Mouse (Mus musculus) testis, postnatal 14 days (tissue): ENCODE data around the gene Ntm.

Source experiments
- DNase-seq: peaks from one replicate; pipeline ENCODE4 v3.0.0; 2021; ENCODE audit warnings: low spot score

Gene Ntm

DNA sequence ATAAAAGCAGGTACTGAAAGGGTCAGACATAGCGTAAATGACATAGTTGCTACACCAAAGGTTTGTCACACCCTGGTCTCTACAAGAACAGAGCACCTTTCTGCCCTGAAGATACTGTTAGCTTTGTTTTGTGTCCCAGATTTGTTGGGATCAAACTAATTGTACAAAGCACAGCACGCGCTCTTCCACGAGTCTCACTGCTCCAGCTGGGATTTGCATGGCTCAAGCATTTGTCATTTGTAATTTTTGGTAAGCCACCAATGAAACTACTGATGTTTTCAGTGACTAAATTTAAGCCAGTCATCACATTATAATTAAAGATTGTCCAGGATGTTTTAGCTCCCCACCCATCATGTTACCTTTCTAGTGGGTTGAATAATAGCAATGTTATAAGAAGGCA, 735.2 kb downstream of the Ntm start:
- DNase-seq: no peak

DNA sequence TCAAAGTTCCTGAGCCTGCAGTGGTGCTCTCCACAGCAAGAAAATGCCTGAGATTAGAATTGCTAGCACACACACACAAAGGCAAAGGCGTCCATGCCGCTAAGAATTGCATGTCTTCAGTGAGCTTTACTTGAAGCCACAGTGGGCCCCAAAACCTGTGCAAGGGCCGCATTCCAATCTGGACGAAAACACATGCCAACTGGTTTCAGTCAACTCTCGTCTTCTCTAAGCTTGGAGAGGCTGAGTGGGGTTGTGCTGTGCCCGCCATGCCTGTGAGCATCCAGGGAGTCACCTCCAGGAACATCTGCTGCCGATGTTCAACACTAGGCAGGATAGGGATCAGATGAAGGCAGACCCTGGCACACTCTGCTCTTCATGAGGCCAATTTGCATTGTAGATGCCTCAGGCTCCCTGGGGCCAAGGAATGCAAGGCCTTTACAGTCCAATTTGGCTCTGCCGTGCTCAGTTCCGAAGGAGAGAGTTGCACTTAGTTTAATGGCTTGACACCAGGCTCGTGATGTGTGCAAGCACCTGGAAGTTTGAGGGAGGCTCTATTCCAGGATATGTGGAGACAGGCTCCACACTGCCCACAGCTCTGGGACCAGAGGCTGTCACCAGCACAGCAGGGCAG, 739.9 kb downstream of the Ntm start:
- no peak for DNase-seq

DNA sequence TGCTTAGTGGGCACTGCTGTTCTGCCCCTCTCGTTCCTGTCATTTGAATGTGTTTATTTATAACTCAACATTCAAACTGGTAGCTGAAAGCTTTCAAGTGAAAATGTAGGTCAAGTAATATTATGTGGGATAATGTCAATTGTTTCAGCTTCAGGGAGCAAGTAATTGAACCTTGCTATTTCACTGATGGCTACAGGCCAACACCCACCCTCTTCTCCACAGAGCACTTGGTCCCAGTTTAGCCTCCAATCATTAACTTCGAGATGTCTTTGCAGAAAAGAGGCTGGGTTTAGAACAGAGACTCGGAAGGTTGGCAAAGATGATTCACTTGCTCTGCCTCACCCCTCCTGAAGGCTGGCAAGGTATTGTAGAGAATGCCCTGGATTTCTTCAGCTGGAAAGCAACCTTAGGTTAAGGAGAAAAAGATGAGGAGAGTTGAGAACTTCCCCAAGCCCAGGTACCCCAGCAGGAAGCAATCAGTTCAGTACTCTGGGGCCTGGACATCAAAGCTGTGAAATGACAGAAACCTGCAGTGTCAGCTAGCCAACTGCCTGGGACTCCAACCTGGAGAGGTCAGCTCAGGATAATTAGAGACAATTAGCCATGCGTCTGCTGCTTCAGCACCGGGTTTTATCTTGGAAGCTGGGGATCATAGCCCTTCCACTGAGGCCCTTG, 741.9 kb downstream of the Ntm start:
- no peak for DNase-seq

DNA sequence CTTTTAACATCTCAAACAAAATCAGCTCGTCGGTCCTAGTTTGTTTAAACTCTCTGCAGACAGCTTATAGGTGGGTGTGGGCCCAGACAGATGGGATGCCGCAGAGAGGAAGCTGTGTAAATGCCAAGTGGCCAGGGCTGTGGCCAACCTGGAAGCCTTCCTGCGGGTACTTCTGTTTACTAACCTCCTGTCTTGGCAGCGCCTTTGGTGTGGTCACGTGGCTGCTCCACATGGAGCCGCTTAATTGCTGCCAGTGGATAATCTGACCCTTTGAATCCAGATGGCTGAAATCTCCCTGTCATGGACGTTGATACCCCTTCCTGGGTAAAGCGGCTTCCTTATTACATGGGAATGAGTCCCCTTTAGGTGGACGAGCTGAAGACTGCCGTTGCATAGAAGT, 742.4 kb downstream of the Ntm start:
- DNase-seq: no peak

DNA sequence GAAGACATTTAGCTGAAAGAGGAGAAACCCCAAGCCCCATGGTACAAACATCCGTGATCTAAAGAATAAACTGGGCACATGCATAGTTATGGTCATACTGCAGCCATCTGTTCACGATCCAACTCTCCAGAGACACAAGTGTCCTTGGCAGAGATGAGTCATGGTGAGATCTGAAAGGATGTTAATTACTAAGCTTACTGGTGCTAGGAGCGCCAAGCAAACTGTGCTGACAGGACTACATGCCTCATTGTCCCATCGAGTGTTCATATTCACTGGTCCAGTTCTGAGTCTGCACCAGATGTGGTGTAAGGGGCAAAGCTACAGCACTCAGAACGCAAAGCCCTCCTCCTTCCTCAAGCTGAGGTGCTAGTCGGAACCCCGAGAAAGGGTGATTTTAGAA, 745.0 kb downstream of the Ntm start:
- DNase-seq: no peak

DNA sequence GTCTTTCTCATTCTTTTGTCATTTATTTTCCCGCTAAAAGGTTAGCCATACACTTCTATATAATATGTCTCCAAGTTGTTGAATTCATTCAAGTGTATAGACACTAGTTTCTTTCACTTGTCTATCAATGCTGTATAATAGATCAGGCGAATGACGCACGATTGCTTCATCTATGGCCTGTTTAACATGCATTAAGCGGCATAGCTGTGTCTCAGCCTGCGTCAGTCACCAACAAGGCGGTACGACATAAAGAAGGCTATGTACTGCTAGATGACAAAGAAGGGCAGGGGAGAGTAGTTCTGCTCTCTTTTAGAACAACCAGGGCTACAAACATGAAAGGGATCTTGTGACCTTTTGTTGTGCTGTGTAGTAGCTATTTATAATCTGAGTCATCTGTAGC, 746.4 kb downstream of the Ntm start:
- no peak for DNase-seq

DNA sequence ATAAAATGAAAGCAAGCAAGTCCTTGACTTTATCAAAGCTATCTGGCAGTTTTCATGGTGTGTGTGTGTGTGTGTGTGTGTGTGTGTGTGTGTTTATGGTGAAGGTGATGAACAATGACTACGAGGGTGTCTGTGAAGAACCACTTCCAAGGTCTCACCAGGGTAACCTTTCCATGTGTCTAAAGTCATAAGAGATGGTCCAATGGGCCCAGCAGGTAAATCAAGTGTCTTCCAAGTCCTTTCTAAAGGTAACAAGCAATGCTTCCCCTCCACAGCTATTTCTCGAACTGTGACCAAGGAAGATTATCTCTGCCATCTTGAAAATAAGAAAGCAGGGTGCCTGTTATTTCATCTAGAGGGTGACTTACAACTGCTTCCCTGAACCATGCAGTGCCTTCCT, 747.1 kb downstream of the Ntm start:
- DNase-seq: no peak

DNA sequence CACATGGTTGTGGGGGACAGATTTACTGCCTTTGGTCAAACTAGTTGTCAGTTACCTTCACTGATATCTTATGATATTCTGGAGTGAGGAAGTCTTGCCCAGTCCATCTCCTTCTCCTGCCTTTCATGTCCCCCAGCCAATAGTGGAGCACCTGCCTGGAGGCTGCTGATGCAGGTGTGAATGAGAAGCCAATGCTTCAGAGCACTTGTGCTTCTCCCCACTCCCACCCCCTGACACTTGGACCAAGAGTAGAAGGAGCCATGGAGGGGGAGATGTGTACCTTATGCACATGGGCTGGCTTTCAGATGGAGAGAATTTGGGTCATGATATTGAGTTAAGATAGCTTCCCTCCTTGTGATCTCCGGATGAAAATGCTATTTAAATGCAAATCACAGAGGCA, 747.7 kb downstream of the Ntm start:
- no peak for DNase-seq

DNA sequence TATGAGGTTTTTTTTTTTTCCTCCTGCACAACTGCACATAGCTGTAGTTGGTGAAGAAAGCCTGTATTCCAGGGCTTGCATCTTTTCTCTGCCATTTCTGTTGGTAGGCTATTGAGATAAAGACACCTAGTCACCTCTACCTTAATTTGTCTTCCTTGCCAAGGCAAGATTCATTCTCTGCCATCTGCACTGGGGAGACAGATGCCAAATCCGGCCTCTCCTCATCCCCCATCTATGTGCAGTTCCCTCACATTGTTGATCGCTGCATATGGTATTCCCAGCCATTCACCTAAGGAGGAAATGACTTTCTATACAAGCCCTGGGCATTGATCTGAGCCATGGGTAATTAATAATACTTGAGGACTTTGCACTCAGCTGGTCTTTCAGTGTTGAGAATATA, 753.7 kb downstream of the Ntm start:
- no peak for DNase-seq

DNA sequence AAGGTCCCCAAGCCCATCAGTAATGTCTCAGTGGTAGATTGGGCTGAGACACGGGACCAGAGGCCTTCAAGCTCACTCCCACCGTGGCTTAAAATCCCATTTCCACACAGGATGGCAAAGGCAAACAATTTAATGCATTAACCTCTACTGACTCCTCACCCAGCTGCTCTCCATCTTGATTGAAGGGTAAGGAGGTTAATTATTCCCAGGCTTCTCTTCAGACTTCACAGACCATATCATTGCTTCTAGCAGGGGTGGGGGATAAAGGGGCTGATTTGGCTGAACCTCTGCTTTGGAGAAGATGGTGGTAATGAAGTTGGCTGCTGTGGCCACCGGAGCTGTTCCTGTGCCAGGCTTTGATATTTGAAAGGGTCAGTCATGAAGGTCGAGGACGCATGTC, 754.8 kb downstream of the Ntm start:
- DNase-seq: no peak

DNA sequence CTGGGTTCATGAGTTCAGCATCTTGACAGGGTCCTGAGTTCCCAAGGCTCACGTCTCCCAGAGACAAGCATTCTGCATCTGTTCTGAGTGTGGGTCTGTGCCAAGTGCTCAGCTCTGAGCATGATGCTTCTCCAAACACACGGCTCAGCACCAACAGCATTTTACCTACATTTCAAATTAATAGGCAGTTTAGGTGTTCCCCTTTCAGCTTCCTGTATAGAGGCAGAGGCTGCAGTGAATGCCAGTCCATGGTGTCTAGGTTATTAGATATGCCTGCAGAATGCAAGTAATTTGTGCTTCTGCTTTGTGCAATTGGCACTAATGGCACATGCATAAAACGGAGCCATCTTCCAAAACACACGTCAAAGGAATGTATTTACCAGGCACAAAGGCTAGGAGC, 757.3 kb downstream of the Ntm start:
- DNase-seq: no peak

DNA sequence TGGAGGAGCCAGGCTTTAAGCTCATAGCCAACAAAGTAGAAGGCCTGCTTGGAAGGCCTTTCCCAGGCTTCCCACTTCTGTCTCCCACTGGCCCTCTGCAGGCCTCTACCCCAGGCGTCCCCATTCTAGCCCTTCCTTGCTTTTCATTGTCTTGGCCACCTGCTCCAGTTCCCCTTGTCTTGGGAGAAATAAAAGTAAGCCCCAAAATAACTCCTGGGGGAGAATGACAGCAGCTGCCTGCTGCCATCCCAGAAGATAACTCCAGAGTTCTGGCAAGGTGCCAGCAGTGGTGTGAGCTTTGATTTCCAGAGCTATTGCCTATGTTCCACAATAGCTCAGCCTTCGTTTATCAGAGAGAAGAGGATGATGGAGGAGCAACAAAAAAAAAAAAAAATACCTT, 760.7 kb downstream of the Ntm start:
- no peak for DNase-seq

DNA sequence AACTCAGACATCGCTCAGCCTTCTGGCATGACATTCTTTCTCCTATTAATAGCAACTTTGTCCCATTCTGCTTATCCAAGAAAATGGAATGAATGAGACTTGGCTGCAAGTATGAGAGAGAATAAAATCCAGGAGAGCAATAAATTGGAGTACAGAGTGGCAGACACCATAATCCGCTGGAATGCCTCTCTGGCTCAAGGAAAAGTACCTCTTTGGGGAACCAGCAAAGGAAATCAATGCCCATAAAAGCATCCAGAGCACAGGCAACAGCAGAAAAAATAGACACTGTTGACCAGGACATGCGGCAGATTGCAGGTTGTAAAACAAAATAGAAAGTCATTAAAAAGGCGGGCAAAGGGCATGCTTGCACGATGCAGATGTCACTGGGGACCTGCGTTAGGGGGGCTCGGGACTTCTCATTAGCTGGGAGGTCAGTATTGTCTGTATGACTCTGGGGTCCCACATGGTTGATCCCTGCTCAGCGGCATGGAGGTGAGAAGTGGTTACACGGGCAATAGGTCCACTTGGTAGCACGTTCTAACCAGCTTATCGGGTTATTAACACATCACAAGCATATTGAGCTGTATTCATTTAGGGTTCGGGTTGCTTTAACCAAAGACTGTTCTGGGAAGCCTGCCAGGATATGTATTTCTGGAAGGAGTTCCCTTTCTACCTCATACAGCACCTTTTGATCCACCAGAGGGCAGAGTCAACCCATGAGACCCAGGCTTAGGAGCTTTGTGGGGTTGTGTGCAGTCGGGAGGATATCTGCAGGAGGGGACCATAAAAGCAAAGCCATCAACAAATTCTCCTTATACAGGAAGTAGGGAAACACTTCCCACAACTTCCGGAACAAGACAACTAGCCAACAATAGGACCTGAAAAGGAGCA, 761.5 kb downstream of the Ntm start:
- no peak for DNase-seq

DNA sequence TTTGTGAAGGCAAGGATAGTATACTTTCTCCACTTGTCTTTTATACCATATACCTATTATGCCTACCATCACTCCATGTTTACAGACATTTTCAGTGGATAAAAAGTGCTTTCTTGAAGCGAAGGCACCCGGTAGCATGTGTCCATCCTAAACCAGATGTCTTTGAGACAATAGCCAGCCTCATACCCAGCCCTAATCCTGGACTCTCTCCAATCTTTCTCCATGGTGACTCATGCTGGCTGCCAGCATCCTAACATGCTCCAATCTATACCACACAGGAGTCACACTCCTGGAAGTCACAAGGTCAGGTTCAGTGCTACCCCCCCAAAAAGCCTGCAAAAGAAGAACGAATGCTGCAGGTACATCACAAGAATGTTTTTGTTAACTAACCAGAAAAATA, 765.9 kb downstream of the Ntm start:
- no peak for DNase-seq

DNA sequence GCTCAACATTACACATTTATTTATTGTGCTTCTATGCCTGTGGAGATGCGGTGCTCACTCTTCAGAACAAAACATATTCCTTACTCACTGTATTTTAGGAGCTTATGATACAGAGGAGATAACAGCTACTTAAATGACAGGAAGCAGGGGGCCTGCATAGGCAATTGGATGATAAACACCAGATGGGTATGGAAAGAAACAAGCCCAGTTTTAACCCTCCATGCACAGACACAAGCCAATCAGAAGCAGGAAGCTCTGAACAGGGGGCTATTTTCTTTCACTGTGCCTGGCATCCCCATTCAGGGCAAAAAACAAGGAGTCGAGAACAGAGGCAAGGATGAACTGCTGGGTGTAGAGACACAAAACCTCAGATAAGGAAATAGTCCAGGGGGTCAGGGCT, 768.7 kb downstream of the Ntm start:
- no peak for DNase-seq

DNA sequence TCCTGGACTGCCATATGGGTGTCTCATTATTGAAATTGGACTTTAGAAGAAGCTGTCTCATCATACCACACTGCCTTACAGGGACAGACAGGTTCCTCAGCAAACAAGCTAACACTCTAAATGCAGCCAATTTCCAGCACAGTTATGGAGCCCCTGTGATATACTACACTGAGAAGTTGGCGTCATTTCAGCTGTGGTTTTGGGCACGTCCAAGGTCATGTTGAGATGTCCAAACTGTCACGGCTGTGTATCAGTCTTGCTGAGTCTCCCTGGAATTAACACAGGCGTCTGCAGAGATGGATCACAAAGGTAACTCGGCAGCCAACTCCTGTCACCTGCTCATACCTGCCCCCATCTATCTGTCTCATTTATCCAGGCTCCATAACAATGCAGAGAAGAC, 779.9 kb downstream of the Ntm start:
- no peak for DNase-seq

DNA sequence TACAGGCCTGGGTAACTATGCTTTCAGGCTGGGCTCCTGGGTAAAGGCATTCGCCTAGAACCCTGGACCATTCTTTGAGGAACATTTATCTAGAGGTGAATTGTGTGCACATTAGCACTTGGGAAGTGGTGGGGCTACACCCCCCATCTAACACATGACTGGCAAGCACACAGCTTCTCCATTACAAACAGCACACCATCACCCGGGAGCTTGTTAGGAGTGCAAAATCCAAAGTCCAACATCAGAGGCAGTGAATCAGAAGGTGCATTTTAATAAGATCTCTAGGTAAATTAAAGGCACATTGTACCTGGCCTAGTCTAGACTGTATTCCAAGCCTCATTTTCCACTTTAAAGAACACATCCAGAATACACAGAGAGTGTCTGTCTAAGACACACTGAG, 781.3 kb downstream of the Ntm start:
- no peak for DNase-seq

DNA sequence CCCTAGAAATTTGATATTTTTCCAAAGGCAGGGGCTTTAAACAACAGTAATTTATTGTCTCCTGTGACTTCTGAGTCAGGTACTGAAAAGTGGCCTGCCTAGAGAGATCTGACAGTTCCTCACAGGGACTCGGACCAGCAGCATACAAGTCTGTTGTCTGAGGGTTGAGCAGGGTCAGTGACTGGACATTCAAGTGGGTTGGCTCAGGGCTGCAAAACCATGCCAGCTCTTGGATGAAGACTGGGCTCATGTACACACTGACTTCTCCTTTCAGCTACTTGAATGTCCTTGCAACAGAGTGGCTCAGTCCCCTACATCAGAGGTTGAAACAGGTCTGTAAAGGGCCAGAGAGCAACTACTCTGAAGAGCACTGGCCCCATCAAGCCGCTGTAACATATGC, 797.2 kb downstream of the Ntm start:
- no peak for DNase-seq

DNA sequence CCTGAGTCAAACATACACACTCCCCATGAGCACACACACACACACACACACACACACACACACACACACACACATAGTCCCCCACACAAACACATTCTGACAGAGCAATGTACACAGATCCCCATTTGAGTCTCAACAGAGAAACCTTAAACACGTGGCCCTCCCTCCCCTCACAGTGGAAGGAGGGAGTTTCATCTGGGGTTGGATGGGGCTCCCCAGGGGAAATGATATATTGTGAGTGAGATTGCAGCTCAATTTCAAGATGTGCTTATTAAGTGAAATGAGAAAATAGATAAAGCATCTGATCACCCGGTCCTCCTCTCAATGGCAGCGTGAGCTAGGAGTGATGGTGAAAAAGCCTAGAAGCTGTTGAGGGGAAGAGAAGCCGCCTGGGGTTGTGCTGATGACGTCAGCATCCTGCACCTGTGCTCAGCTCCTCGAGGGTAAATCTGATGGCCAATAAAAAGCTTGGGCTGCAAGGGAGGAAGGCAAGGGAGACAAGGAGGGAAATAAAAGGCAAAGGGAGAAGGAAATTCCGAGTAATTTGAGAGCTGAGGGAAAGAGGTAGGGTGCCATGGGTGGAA, 801.8 kb downstream of the Ntm start:
- DNase-seq: no peak

DNA sequence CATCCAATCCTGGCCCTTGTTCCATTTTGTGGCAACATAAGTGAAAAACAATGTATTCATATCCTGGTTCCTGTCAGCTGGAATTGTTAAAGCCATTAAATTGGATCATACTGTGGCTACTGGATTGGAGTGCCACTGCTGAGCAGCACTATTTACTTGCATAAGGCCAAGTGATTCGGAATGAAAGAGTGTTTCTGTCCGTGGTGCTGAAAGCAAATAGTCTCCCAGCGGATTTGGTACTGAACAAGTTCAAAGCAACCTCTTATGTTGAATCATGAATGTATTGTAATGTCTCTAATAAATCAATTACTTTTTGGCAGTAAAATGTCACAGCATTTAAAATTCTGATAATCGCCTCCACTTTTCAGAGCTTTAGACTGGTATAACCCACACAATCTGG, 817.0 kb downstream of the Ntm start:
- peak; percentile 33 for DNase-seq

DNA sequence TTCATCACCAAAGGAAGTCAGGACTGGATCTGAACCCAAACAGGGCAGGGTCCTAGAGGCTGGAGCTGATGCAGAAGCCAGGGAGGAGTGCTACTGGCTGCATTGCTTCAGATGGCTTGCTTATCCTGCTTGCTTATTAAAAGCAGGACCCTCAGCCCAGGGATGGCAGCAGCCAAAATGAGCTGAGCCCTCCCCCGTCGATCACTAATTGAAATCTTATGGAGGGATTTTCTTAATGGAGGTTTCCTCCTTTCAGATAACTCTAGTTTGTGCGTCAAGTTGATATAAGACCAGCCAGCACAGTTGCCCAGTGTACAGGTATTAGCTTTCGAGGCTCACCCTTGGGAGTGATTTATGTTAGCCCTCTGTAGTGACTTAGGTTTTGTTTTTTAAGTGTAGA, 826.9 kb downstream of the Ntm start:
- DNase-seq: no peak

DNA sequence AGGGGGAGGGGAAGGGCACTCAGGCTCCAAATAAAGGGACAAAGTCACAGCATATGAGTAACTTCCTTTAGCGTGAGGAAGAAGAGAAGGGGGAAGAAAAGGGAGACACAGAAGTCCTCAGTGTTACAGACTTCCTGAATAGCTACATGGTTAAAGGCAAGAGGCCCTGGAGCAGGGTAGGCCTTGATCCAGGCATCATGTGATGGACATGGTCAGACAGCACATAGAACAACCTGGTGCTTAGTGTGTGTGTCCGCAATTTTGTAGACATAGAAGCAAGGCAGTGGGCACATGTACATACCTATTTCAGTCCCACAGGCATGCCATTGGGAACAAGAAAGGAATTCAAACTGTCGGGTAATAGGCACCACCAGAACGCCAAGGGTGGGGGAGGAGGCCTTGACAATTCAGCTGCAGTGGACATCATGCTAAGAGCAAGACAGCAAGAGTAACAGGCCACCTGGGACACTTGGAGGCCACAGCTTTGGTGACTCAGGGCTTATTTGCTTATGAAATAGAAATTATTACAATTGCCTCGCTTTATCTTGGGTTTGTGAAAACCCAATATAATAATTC, 832.1 kb downstream of the Ntm start:
- no peak for DNase-seq

DNA sequence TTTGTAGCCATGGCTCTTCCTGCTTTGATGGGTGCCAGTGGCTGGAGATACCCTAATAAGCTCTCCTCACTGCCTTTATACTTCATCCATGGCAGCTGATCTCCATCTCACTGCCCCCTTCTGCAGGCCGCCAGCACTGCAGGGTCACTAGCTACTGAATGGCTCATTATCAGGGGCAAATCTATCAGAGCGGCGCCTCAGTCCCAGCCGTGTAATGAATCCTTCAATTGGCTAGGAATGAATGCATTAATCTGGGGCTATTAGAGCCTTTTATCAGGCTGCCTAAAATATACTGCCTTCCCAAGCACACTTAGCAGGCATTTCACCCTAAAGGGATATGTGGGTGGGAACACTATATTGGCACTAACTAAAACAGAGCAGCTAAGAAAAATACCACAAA, 832.6 kb downstream of the Ntm start:
- DNase-seq: no peak
